Mouse (Mus musculus) liver, embryonic 16.5 days (tissue): ENCODE measurements around the gene Lcn6. TPM values are rescaled to one million over a fixed set of nuclear protein-coding genes. Genes with fewer than 3 reads are reported as not detected.
"Not testable (repeated sequence)": the region's sequence is repeated elsewhere in the genome, so short reads cannot be mapped to it uniquely, and the experiment has no call there.

ENCODE experiments used
- ATAC-seq: fragments of 200-750 bp; cut with Nextera tagmentation; 2 replicates; pipeline ENCODE4 v1.8.0; 2017; ENCODE audit warnings: low read depth, mild to moderate bottlenecking, moderate number of reproducible peaks, moderate library complexity
- H3K27ac ChIP-seq: fragments of 300-500 bp; sonication (generic); 2 replicates; pipeline ENCODE4 v1.5.1; 2014; ENCODE audit warnings: mild to moderate bottlenecking, low read length
- H3K27me3 ChIP-seq: fragments of 300-500 bp; sonication (generic); 2 replicates; pipeline ENCODE4 v1.6.1; 2014; ENCODE audit warnings: low read depth, low read length, mixed read lengths; ENCODE audit not compliant: control insufficient read depth, insufficient read depth
- H3K36me3 ChIP-seq: fragments of 300-500 bp; sonication (generic); 2 replicates; pipeline ENCODE4 v1.6.1; 2014; ENCODE audit warnings: mild to moderate bottlenecking; ENCODE audit not compliant: control insufficient read depth, insufficient read depth
- H3K4me1 ChIP-seq: fragments of 300-500 bp; sonication (generic); 2 replicates; pipeline ENCODE4 v1.6.1; 2014; ENCODE audit warnings: low read depth, low read length, mixed read lengths; ENCODE audit not compliant: control insufficient read depth
- H3K4me2 ChIP-seq: fragments of 300-500 bp; sonication (generic); 2 replicates; pipeline ENCODE4 v1.6.1; 2014; ENCODE audit warnings: low read depth, low read length, mixed read lengths
- H3K4me3 ChIP-seq: fragments of 300-500 bp; sonication (generic); 2 replicates; pipeline ENCODE4 v1.5.1; 2014; ENCODE audit warnings: low read depth, mild to moderate bottlenecking, low read length
- H3K9ac ChIP-seq: fragments of 300-500 bp; sonication (generic); 2 replicates; pipeline ENCODE4 v1.6.1; 2014; ENCODE audit warnings: low read depth, low read length
- H3K9me3 ChIP-seq: fragments of 300-500 bp; sonication (generic); replicated peaks from 2 replicates; pipeline ENCODE4 v1.6.1; 2016; ENCODE audit warnings: low read length; ENCODE audit not compliant: control insufficient read depth
- WGBS: fragments of 180-500 bp; shearing (Covaris S2); extraction: QIAGEN DNeasy Blood & Tissue Kit; methylation state at CpG from one replicate; pipeline ENCODE4 v1.1.7; 2014; ENCODE audit not compliant: insufficient replicate concordance; 5-methylcytosine and 5-hydroxymethylcytosine counted together
- polyA plus RNA-seq: library from polyadenylated mRNA; unstranded; fragments of >200 nt; fragmentation: Nextera tagmentation; extraction: Ambion mirVana; gene quantifications from 2 replicates; pipeline ENCODE4 v1.2.1, GENCODE M21; 2015

The Lcn6 gene
- polyA plus RNA-seq, 1 experiment from 2014 or later: not detected

GRCm38 (mm10) chr2:25686941-25687340 is 10.4 kb downstream of the Lcn6 start:
- H3K27me3 ChIP-seq: no peaks in the 10 kb centered on the region
- no peaks in the 10 kb centered on the region for H3K4me1 ChIP-seq
- 47% methylated on average over 3 of the region's 4 CpGs for WGBS
- no peak overlapping the region for H3K9ac ChIP-seq
- no peak overlapping the region for H3K4me3 ChIP-seq
- no peaks in the 10 kb centered on the region for H3K36me3 ChIP-seq
- H3K4me2 ChIP-seq: no peak overlapping the region
- no peak overlapping the region for H3K27ac ChIP-seq
- ATAC-seq: no peak
- no peaks in the 10 kb centered on the region for H3K9me3 ChIP-seq

GRCm38 (mm10) chr2:25694605-25695004 is 18.0 kb downstream of the Lcn6 start:
- H3K4me3 ChIP-seq: no peak overlapping the region
- no peaks in the 10 kb centered on the region for H3K4me1 ChIP-seq
- no peaks in the 10 kb centered on the region for H3K27me3 ChIP-seq
- H3K9ac ChIP-seq: no peak overlapping the region
- H3K36me3 ChIP-seq: no peaks in the 10 kb centered on the region
- ATAC-seq: no peak
- H3K27ac ChIP-seq: no peak overlapping the region
- no peaks in the 10 kb centered on the region for H3K9me3 ChIP-seq
- H3K4me2 ChIP-seq: no peak overlapping the region

GRCm38 (mm10) chr2:25696951-25697350 is 20.4 kb downstream of the Lcn6 start:
- ATAC-seq: no peak
- H3K9me3 ChIP-seq: no peaks in the 10 kb centered on the region
- H3K4me1 ChIP-seq: no peaks in the 10 kb centered on the region
- WGBS: 45% methylated on average over 4 of the region's 4 CpGs
- no peak overlapping the region for H3K4me3 ChIP-seq
- no peak overlapping the region for H3K27ac ChIP-seq
- H3K36me3 ChIP-seq: no peaks in the 10 kb centered on the region
- no peak overlapping the region for H3K9ac ChIP-seq
- no peaks in the 10 kb centered on the region for H3K27me3 ChIP-seq
- no peak overlapping the region for H3K4me2 ChIP-seq

DNA sequence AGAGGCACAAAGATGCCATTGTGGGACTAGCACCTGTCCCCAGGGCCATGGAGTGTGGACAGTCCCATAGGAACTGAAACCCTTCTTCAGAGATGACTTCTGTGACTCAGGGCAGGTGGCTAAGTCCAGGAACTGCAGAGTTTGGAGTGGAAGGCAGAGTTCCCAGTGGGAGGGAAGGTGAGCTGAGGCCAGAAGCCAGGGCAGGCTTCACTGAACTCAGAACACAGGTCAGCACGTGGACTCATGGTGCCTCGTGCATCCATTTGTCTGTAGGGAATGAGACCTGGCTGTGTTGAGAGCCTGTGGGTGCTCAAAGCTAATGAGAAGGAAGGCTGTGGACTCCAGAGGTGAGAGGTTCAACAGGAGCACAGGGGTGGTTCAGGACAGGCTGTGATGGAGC is 22.1 kb downstream of the Lcn6 start:
- ATAC-seq: no peak

DNA sequence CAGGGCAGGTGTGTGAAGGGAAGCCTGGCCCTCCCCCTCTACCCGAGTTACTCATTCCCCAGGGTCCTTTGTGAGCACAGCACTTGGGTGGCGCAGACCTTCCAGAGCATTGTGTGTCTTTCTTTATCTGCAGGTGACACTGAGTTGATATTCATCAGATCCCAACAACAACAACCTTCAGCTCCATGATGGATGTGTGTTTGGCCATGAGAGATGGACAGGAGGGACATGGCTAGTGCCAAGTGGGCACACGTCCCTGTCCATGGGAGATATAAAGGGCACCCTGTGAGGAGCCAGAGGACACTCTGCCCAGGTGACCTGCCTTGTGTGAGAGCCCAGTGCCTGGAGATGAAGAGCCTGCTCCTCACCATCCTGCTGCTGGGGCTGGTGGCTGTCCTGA is 23.2 kb downstream of the Lcn6 start, which contains the start of gene Obp2a:
Gene Obp2a (plus strand): TSS at position 301 of the 400 bp plus-strand sequence.
- H3K9me3 ChIP-seq, H3K36me3 ChIP-seq, H3K4me2 ChIP-seq, ATAC-seq, H3K9ac ChIP-seq, H3K4me1 ChIP-seq, H3K27ac ChIP-seq, H3K4me3 ChIP-seq, H3K27me3 ChIP-seq: not testable (repeated sequence)
- 68% methylated on average over 3 of the region's 3 CpGs for WGBS

More for the DNA sequence above, 22.1 kb downstream of the Lcn6 start:
- H3K9me3 ChIP-seq: no peaks in the 10 kb centered on the region
- no peak overlapping the region for H3K27ac ChIP-seq
- H3K4me1 ChIP-seq: no peaks in the 10 kb centered on the region
- H3K36me3 ChIP-seq: no peaks in the 10 kb centered on the region
- H3K9ac ChIP-seq: no peak overlapping the region
- H3K27me3 ChIP-seq: no peaks in the 10 kb centered on the region
- 61% methylated on average over 2 of the region's 2 CpGs for WGBS
- no peak overlapping the region for H3K4me3 ChIP-seq
- H3K4me2 ChIP-seq: no peak overlapping the region

GRCm38 (mm10) chr2:25701001-25701400 is 24.4 kb downstream of the Lcn6 start:
- no peak overlapping the region for H3K4me2 ChIP-seq
- ATAC-seq: no peak
- H3K36me3 ChIP-seq: no peaks in the 10 kb centered on the region
- 39% methylated on average over 5 of the region's 5 CpGs for WGBS
- no peak overlapping the region for H3K27ac ChIP-seq
- H3K4me3 ChIP-seq: no peak overlapping the region
- H3K9me3 ChIP-seq: no peaks in the 10 kb centered on the region
- no peak overlapping the region for H3K9ac ChIP-seq
- no peaks in the 10 kb centered on the region for H3K4me1 ChIP-seq
- no peaks in the 10 kb centered on the region for H3K27me3 ChIP-seq

GRCm38 (mm10) chr2:25703706-25704105 is 27.1 kb downstream of the Lcn6 start:
- Histone ChIP-seq H3K4me1 (no peaks in the 10 kb centered on the region), H3K27ac (no peak overlapping the region), H3K4me3 (no peak overlapping the region), H3K9ac (no peak overlapping the region), H3K4me2 (no peak overlapping the region), H3K36me3 (no peaks in the 10 kb centered on the region), H3K27me3 (peaks cover 9% of the 10 kb centered on the region; the same call in 1 of the 2 replicates), H3K9me3 (no peaks in the 10 kb centered on the region)
- no peak for ATAC-seq
- WGBS: 66% methylated on average over 4 of the region's 4 CpGs

GRCm38 (mm10) chr2:25706643-25707481 is 30.3 kb downstream of the Lcn6 start, which contains the start of gene Bmyc:
Gene Bmyc (plus strand): TSS chr2:25706739.
- peak; percentile 41 for ATAC-seq
- WGBS: under 1% methylated on average over 74 of the region's 78 CpGs
- Histone ChIP-seq H3K9ac (peak within 1 kb of the TSS; percentile 18; the same call in 1 of the 2 replicates), H3K27ac (no peak within 1 kb of the TSS), H3K36me3 (no peaks in the 10 kb centered on the region), H3K9me3 (no peaks in the 10 kb centered on the region), H3K4me2 (peak within 1 kb of the TSS; percentile 65), H3K27me3 (peaks cover 9% of the 10 kb centered on the region; the same call in 1 of the 2 replicates), H3K4me1 (no peaks in the 10 kb centered on the region), H3K4me3 (peak within 1 kb of the TSS; percentile 62)

DNA sequence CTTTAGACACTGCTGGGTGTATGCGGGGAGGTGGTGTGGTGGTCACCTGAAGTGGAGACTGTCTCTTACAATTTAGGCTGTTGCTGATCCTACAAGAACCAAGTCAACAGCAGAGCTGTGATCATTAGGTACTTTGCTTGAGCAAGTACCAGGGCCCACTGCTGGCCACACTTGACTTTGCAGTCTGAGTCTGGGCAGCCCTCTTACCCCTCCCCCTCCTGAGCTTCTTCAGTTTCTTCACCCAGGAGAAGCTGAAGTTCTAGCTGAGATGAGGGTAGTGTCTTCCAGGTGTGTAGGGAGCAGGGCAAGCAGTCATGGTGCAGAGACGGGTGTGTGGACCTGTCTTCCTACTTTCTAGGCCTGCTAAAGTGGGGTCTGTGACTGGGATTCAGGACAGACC is 31.5 kb downstream of the Lcn6 start:
- Histone ChIP-seq H3K27me3 (peaks cover 9% of the 10 kb centered on the region; the same call in 1 of the 2 replicates), H3K4me2 (no peak overlapping the region), H3K36me3 (no peaks in the 10 kb centered on the region), H3K9ac (no peak overlapping the region), H3K4me1 (no peaks in the 10 kb centered on the region), H3K4me3 (no peak overlapping the region), H3K9me3 (no peaks in the 10 kb centered on the region), H3K27ac (no peak overlapping the region)
- ATAC-seq: no peak
- WGBS: 68% methylated on average over 2 of the region's 2 CpGs
